Mouse (Mus musculus): ENCODE results near the gene Clmn.

Clmn gene

DNA sequence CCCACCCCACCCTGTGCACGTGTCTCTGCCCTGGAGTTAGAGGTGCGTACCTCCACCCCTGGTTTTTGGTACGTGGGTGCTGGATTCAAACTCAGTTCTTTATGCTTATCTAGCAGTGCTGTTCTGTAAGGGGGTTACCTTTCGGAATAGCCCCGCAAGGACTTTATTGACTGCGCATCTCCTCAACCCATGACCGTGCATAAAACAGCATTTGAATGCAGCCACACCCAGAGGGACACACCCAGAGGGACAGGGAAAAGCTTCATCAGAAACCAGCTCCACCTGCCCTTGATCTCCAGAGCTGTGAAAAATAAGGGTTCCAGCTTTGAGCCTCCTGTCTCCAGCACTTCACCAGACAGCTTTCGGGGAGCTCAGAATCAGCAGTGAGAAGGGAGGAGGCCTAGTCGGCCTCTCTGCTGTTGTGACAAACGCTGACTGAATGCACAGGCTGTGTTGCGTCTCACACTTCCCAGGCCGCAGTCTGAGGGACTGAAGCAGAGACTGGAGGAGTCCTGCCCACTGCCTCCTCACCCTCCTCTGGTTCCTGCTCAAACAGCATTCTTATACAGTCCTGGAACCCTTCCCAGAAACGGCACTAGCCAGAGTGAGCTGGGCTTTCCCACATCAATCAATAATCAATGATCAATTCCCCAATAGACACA lies 37.6 kb upstream of the Clmn start:
- TF ChIP-seq POU5F1 (IDR thresholded peaks at IDR 0.05; ENCODE audit: borderline replicate concordance, low read length) (peak; percentile 21; the same call in 1 of the 2 replicates), NANOG (IDR thresholded peaks at IDR 0.05; ENCODE audit: borderline replicate concordance, low read length) (no peak)
- Histone ChIP-seq H3K4me1 (replicated peaks; ENCODE audit: low read depth, low read length) (peaks cover 75% of the 10 kb centered on the region), H3K36me3 (ENCODE audit: insufficient read depth, low read length) (no peaks in the 10 kb centered on the region), H3K9me3 (ENCODE audit: low read length) (peaks cover 7% of the 10 kb centered on the region; the same call in 1 of the 2 replicates), H3K4me3 (replicated peaks; ENCODE audit: low read length) (peak overlapping the region; percentile 43), H3K27me3 (ENCODE audit: insufficient read depth, low read length) (no peaks in the 10 kb centered on the region)

- Histone ChIP-seq H3K4me3 (replicated peaks; ENCODE audit: low read length) (peak overlapping the region; percentile 59), H3K4me1 (replicated peaks; ENCODE audit: low read depth, low read length) (peaks cover 87% of the 10 kb centered on the region), H3K9me3 (ENCODE audit: low read length) (no peaks in the 10 kb centered on the region), H3K36me3 (ENCODE audit: insufficient read depth, low read length) (no peaks in the 10 kb centered on the region), H3K27me3 (ENCODE audit: insufficient read depth, low read length) (no peaks in the 10 kb centered on the region)
- TF ChIP-seq POU5F1 (IDR thresholded peaks at IDR 0.05; ENCODE audit: borderline replicate concordance, low read length) (no peak), CTCF (conservative IDR thresholded peaks at IDR 0.05; ENCODE audit: low read length) (no peak), NANOG (IDR thresholded peaks at IDR 0.05; ENCODE audit: borderline replicate concordance, low read length) (no peak)
Measured at GRCm38 (mm10) chr12:104901320-104901719, 36.4 kb upstream of the Clmn start.

- TF ChIP-seq CTCF (conservative IDR thresholded peaks at IDR 0.05; ENCODE audit: low read length) (no peak), POU5F1 (IDR thresholded peaks at IDR 0.05; ENCODE audit: borderline replicate concordance, low read length) (no peak), NANOG (IDR thresholded peaks at IDR 0.05; ENCODE audit: borderline replicate concordance, low read length) (no peak)
- peak overlapping the region; percentile 58 for H3K4me3 ChIP-seq (replicated peaks; ENCODE audit: low read length)
- no peaks in the 10 kb centered on the region for H3K9me3 ChIP-seq (ENCODE audit: low read length)
- no peaks in the 10 kb centered on the region for H3K27me3 ChIP-seq (ENCODE audit: insufficient read depth, low read length)
- H3K36me3 ChIP-seq (ENCODE audit: insufficient read depth, low read length) = no peaks in the 10 kb centered on the region
- H3K4me1 ChIP-seq (replicated peaks; ENCODE audit: low read depth, low read length) = peaks cover 93% of the 10 kb centered on the region
Measured at GRCm38 (mm10) chr12:104899835-104900234, 35.0 kb upstream of the Clmn start.

- Histone ChIP-seq H3K4me3 (replicated peaks; ENCODE audit: low read length) (peak overlapping the region; percentile 58), H3K4me1 (replicated peaks; ENCODE audit: low read depth, low read length) (peaks cover 89% of the 10 kb centered on the region), H3K27me3 (ENCODE audit: insufficient read depth, low read length) (no peaks in the 10 kb centered on the region), H3K36me3 (ENCODE audit: insufficient read depth, low read length) (no peaks in the 10 kb centered on the region), H3K9me3 (ENCODE audit: low read length) (no peaks in the 10 kb centered on the region)
- TF ChIP-seq CTCF (conservative IDR thresholded peaks at IDR 0.05; ENCODE audit: low read length) = no peak
- no peak for TF ChIP-seq POU5F1 (IDR thresholded peaks at IDR 0.05; ENCODE audit: borderline replicate concordance, low read length)
- TF ChIP-seq NANOG (IDR thresholded peaks at IDR 0.05; ENCODE audit: borderline replicate concordance, low read length) = no peak
Measured at GRCm38 (mm10) chr12:104899161-104899560, 34.3 kb upstream of the Clmn start.

GRCm38 (mm10) chr12:104898718-104899117 lies 33.8 kb upstream of the Clmn start:
- no peaks in the 10 kb centered on the region for H3K36me3 ChIP-seq (ENCODE audit: insufficient read depth, low read length)
- no peaks in the 10 kb centered on the region for H3K9me3 ChIP-seq (ENCODE audit: low read length)
- H3K4me1 ChIP-seq (replicated peaks; ENCODE audit: low read depth, low read length) = peaks cover 84% of the 10 kb centered on the region
- H3K27me3 ChIP-seq (ENCODE audit: insufficient read depth, low read length) = no peaks in the 10 kb centered on the region
- peak overlapping the region; percentile 58 for H3K4me3 ChIP-seq (replicated peaks; ENCODE audit: low read length)
- peak; percentile 70 for TF ChIP-seq CTCF (conservative IDR thresholded peaks at IDR 0.05; ENCODE audit: low read length)
- no peak for TF ChIP-seq POU5F1 (IDR thresholded peaks at IDR 0.05; ENCODE audit: borderline replicate concordance, low read length)

- peaks cover 74% of the 10 kb centered on the region for H3K4me1 ChIP-seq (replicated peaks; ENCODE audit: low read depth, low read length)
- H3K36me3 ChIP-seq (ENCODE audit: insufficient read depth, low read length) = no peaks in the 10 kb centered on the region
- peaks cover 6% of the 10 kb centered on the region for H3K9me3 ChIP-seq (ENCODE audit: low read length)
- H3K27me3 ChIP-seq (ENCODE audit: insufficient read depth, low read length) = no peaks in the 10 kb centered on the region
- TF ChIP-seq NANOG (IDR thresholded peaks at IDR 0.05; ENCODE audit: borderline replicate concordance, low read length) = no peak
- TF ChIP-seq CTCF (conservative IDR thresholded peaks at IDR 0.05; ENCODE audit: low read length) = no peak
- no peak for TF ChIP-seq POU5F1 (IDR thresholded peaks at IDR 0.05; ENCODE audit: borderline replicate concordance, low read length)
- peak overlapping the region; percentile 63 for H3K4me3 ChIP-seq (replicated peaks; ENCODE audit: low read length)
Measured at GRCm38 (mm10) chr12:104897051-104897618, 32.3 kb upstream of the Clmn start.

DNA sequence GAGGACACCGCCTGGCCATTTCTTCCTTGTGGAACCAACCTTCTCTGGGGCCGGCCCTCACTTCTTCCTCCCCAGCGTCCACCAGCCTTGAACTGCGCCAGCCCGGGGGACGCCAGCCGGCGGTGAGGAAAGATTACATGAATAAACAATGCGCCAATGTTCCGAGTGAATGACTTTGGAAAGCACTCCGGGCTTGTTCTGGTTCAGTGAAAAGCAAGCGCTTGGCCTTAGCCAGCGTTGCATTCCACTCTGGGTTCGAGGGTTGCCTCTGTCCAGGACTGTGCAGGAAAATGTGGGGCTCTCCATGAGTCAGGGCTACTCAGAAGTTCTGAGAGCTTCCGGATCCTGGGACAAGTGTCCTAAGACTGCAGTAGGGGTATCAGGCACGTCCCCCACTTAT lies 31.8 kb upstream of the Clmn start:
- TF ChIP-seq CTCF (conservative IDR thresholded peaks at IDR 0.05; ENCODE audit: low read length) = no peak
- TF ChIP-seq POU5F1 (IDR thresholded peaks at IDR 0.05; ENCODE audit: borderline replicate concordance, low read length) = no peak
- TF ChIP-seq NANOG (IDR thresholded peaks at IDR 0.05; ENCODE audit: borderline replicate concordance, low read length) = no peak
- peaks cover 69% of the 10 kb centered on the region for H3K4me1 ChIP-seq (replicated peaks; ENCODE audit: low read depth, low read length)

DNA sequence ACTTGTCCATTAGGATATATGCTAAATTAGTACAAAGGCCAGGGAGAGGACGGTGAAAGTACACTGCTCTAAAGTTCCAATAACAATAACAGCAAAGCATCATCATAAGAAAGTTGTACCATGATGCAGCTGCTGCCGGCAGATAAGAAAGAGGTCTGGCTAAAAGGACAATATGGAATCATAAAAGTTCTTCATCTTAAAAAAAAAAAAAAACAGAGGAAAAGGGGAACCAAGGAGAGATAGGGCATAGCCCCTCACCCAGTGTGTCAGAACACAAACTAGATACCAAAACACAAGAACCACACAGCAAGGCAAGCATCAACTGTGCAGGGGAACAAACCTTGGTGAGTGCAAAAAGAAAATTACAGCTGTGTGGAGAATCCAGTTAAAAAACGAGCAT lies 27.4 kb upstream of the Clmn start:
- TF ChIP-seq CTCF (conservative IDR thresholded peaks at IDR 0.05; ENCODE audit: low read length) (no peak), POU5F1 (IDR thresholded peaks at IDR 0.05; ENCODE audit: borderline replicate concordance, low read length) (no peak), NANOG (IDR thresholded peaks at IDR 0.05; ENCODE audit: borderline replicate concordance, low read length) (no peak)
- Histone ChIP-seq H3K27me3 (ENCODE audit: insufficient read depth, low read length) (no peaks in the 10 kb centered on the region), H3K36me3 (ENCODE audit: insufficient read depth, low read length) (no peaks in the 10 kb centered on the region), H3K4me3 (replicated peaks; ENCODE audit: low read length) (no peak overlapping the region), H3K4me1 (replicated peaks; ENCODE audit: low read depth, low read length) (peaks cover 26% of the 10 kb centered on the region), H3K9me3 (ENCODE audit: low read length) (peaks cover 6% of the 10 kb centered on the region)

More for the DNA sequence above, 31.8 kb upstream of the Clmn start:
- Histone ChIP-seq H3K27me3 (ENCODE audit: insufficient read depth, low read length) (no peaks in the 10 kb centered on the region), H3K4me3 (replicated peaks; ENCODE audit: low read length) (peak overlapping the region; percentile 63), H3K36me3 (ENCODE audit: insufficient read depth, low read length) (no peaks in the 10 kb centered on the region), H3K9me3 (ENCODE audit: low read length) (peaks cover 6% of the 10 kb centered on the region)

Data from E14TG2a.4 (cell line).